Mouse (Mus musculus) thymus, adult 18-20 months (tissue): ENCODE results near the gene Chst2.

ENCODE experiments used
- DNase-seq, 2 experiments: peaks; one replicate each; pipeline ENCODE4 v3.0.0; 2022; ENCODE audit warnings: mixed read lengths in 2 of 2

Gene Chst2

GRCm38 (mm10) chr9:95353829-95354391 lies 52.6 kb downstream of the Chst2 start:
- no peak for DNase-seq

DNA sequence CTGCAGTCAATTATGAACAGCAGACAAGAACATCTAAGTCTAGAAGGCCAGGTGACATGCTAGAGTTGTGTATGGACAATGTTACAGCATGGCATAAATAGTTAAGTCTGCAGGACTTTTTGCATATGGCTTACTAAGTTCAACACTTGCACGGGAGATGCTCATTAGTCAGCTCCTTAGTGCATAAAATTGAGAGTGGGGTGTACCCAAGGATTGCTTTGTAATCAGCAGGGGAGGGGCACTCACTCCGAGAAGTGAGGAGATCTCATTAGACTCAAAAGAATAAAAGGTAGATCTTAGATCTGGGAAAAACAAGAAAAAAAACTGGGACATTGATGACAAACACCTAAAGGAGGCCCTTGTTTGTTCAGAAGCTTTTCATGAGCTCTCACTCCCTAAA lies 54.6 kb downstream of the Chst2 start:
- no peak for DNase-seq

GRCm38 (mm10) chr9:95350550-95350949 lies 56.0 kb downstream of the Chst2 start:
- DNase-seq, result no peak
